In the genomic region with DNA sequence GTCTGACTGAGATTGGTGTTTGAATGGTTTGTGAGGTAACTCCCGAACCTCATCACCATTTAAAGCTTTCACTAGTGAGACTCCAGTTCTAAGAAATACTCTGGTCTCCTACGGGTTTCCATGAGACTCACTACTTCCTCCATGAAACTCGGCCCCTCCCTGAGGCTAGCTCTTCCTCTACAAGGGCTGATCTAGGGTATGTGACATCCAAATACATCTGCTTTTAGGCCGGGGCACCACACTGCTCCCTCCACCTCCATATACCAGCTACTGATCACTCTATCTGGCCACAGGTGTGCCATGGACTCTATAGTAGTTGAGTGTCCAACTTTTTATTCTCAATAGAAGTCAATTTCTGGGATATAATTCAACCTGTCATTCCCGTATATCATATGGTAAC, we compare ENCODE assay signal across 24 mouse cellular contexts.
DNase-seq lines count a peak whose midpoint lies in the region; ATAC-seq and TF ChIP-seq lines count a peak whose summit lies in the region.
"Had no signal": no experiment of that assay in that cellular context is flagged by ENCODE, and none has a peak within 500 bp of the region (broad histone marks: within the 10 kb centered on the region; RNA-seq: fewer than 3 reads in every experiment).

No protein-coding gene starts in this region.

- TF ChIP-seq EP300 in stomach, postnatal 0 days (optimal IDR thresholded peaks at IDR 0.05) = no peak

- no peak overlapping the region for H3K27ac ChIP-seq in stomach, embryonic 15.5 days
- H3K27ac ChIP-seq in stomach, postnatal 0 days (replicated peaks) = no peak overlapping the region
- H3K27ac ChIP-seq: embryonic facial prominence, embryonic 10.5 days; embryonic facial prominence, embryonic 12.5 days; forebrain, embryonic 13.5 days; forebrain, embryonic 15.5 days had no signal

- no peaks in the 10 kb centered on the region for H3K36me3 ChIP-seq in stomach, embryonic 15.5 days
- H3K36me3 ChIP-seq in stomach, postnatal 0 days (ENCODE audit: control insufficient read depth, insufficient read depth, low read length) = no peaks in the 10 kb centered on the region
- H3K36me3 ChIP-seq: embryonic facial prominence, embryonic 10.5 days; embryonic facial prominence, embryonic 12.5 days; forebrain, embryonic 15.5 days; G1E had no signal

- H3K4me2 ChIP-seq in stomach, embryonic 15.5 days = no peak overlapping the region
- H3K4me2 ChIP-seq in stomach, postnatal 0 days (replicated peaks; ENCODE audit: low read depth) = no peak overlapping the region
- H3K4me2 ChIP-seq: embryonic facial prominence, embryonic 12.5 days; forebrain, embryonic 13.5 days; forebrain, embryonic 15.5 days had no signal

- TF ChIP-seq CTCF in stomach, postnatal 0 days (IDR thresholded peaks at IDR 0.05; ENCODE audit: low read depth) = no peak

- no peaks in the 10 kb centered on the region for H3K4me1 ChIP-seq in stomach, embryonic 15.5 days
- H3K4me1 ChIP-seq in stomach, postnatal 0 days (replicated peaks; ENCODE audit: control insufficient read depth, insufficient read depth) = no peaks in the 10 kb centered on the region
- H3K4me1 ChIP-seq: embryonic facial prominence, embryonic 10.5 days; embryonic facial prominence, embryonic 12.5 days; forebrain, embryonic 13.5 days; forebrain, embryonic 15.5 days had no signal

- H3K27me3 ChIP-seq in stomach, embryonic 15.5 days (replicated peaks) = no peaks in the 10 kb centered on the region
- H3K27me3 ChIP-seq in stomach, postnatal 0 days (ENCODE audit: control insufficient read depth, insufficient read depth, low read length) = no peaks in the 10 kb centered on the region
- H3K27me3 ChIP-seq: CH12.LX; embryonic facial prominence, embryonic 12.5 days; forebrain, embryonic 13.5 days; forebrain, embryonic 15.5 days had no signal

- H3K9ac ChIP-seq in stomach, embryonic 15.5 days = no peak overlapping the region
- no peak overlapping the region for H3K9ac ChIP-seq in stomach, postnatal 0 days (ENCODE audit: low read length)
- H3K9ac ChIP-seq: embryonic facial prominence, embryonic 12.5 days; forebrain, embryonic 13.5 days; forebrain, embryonic 15.5 days had no signal

- no peaks in the 10 kb centered on the region for H3K9me3 ChIP-seq in stomach, embryonic 15.5 days
- H3K9me3 ChIP-seq in stomach, postnatal 0 days (ENCODE audit: control insufficient read depth, low read length) = no peaks in the 10 kb centered on the region
- H3K9me3 ChIP-seq: embryonic facial prominence, embryonic 10.5 days; embryonic facial prominence, embryonic 12.5 days; forebrain, embryonic 13.5 days; forebrain, embryonic 15.5 days; G1E had no signal

- 79% methylated on average over 5 of the region's 5 CpGs for WGBS in stomach, embryonic 15.5 days
- 84% methylated on average over 5 of the region's 5 CpGs for WGBS in stomach, postnatal 0 days

- 0 out of 2 replicates have a peak, but pooled peaks have one; percentile 22 for ATAC-seq in stomach, embryonic 15.5 days (ENCODE audit: insufficient read depth, low FRiP score, low read depth)
- no peak for ATAC-seq in stomach, postnatal 0 days (ENCODE audit: low FRiP score, low TSS enrichment)
- peak; percentile 85 for ATAC-seq in megakaryocyte, adult 5-6 weeks (ENCODE audit: poor library complexity, severe bottlenecking)
- ATAC-seq: CD4-positive, CD25-positive, alpha-beta regulatory T cell, adult 4 months; forebrain, embryonic 13.5 days; forebrain, embryonic 15.5 days had no signal

- DNase-seq in heart, adult 11 months = peak; percentile 82
- DNase-seq in heart, adult 9 months (ENCODE audit: low spot score in 2 of 2) = no peak
- no peak for DNase-seq in stomach, postnatal 0 days (ENCODE audit: low spot score)
- DNase-seq in MN1 (ENCODE audit: low spot score) = no peak
- DNase-seq in yolk sac, embryonic 10.5 days (ENCODE audit: low spot score) = no peak
- DNase-seq: adrenal gland, adult 2 months; adrenal gland, postnatal 10 days; adrenal gland, postnatal 25 days; B cell, adult 2 months; cerebellum, adult 11 months; cerebellum, adult 18-20 months; cerebellum, adult 8-10 months; cerebellum, adult 9-11 months; cerebellum, postnatal 14 days; cerebellum, postnatal 36 days had no signal

- H3K4me3 ChIP-seq in stomach, embryonic 15.5 days (replicated peaks) = no peak overlapping the region
- no peak overlapping the region for H3K4me3 ChIP-seq in stomach, postnatal 0 days (ENCODE audit: low read depth, low read length)
- H3K4me3 ChIP-seq: embryonic facial prominence, embryonic 10.5 days; embryonic facial prominence, embryonic 12.5 days; forebrain, embryonic 13.5 days; forebrain, embryonic 15.5 days had no signal
